Mouse (Mus musculus): ENCODE results near the gene Max. TPM values are rescaled to one million over a fixed set of nuclear protein-coding genes. Genes with fewer than 3 reads are reported as not detected.

Max gene
- polyA plus RNA-seq, 1 experiment from 2014 or later: 48.0 TPM

GRCm38 (mm10) chr12:76924904-76925604 is 36.9 kb downstream of the Max start:
- H3K9ac ChIP-seq (replicated peaks; ENCODE audit: low read length): no peak overlapping the region
- H3K27ac ChIP-seq (replicated peaks; ENCODE audit: low read depth, low read length): no peak overlapping the region
- ATAC-seq (replicated peaks; ENCODE audit: insufficient number of reproducible peaks, low FRiP score, low TSS enrichment, low read depth): no peak
- no peaks in the 10 kb centered on the region for H3K36me3 ChIP-seq (replicated peaks; ENCODE audit: control insufficient read depth, insufficient read depth, low read depth, low read length)
- H3K4me3 ChIP-seq (ENCODE audit: low read depth, low read length): no peak overlapping the region
- H3K4me1 ChIP-seq (ENCODE audit: control insufficient read depth, insufficient read depth, low read length): no peaks in the 10 kb centered on the region
- H3K9me3 ChIP-seq (replicated peaks; ENCODE audit: control insufficient read depth, low read length): no peaks in the 10 kb centered on the region
- H3K4me2 ChIP-seq (ENCODE audit: low read depth, low read length): no peak overlapping the region
- 89% methylated on average over 10 of the region's 10 CpGs for WGBS
- H3K27me3 ChIP-seq (ENCODE audit: control insufficient read depth, insufficient read depth, low read length): no peaks in the 10 kb centered on the region
- no peak for DNase-seq (ENCODE audit: low spot score)

GRCm38 (mm10) chr12:76923118-76923517 is 38.9 kb downstream of the Max start:
- H3K27me3 ChIP-seq (ENCODE audit: control insufficient read depth, insufficient read depth, low read length): no peaks in the 10 kb centered on the region
- 94% methylated on average over 8 of the region's 8 CpGs for WGBS
- no peak overlapping the region for H3K9ac ChIP-seq (replicated peaks; ENCODE audit: low read length)
- H3K36me3 ChIP-seq (replicated peaks; ENCODE audit: control insufficient read depth, insufficient read depth, low read depth, low read length): no peaks in the 10 kb centered on the region
- DNase-seq (ENCODE audit: low spot score): no peak
- no peak overlapping the region for H3K4me3 ChIP-seq (ENCODE audit: low read depth, low read length)
- ATAC-seq (replicated peaks; ENCODE audit: insufficient number of reproducible peaks, low FRiP score, low TSS enrichment, low read depth): no peak
- no peak overlapping the region for H3K27ac ChIP-seq (replicated peaks; ENCODE audit: low read depth, low read length)
- no peak overlapping the region for H3K4me2 ChIP-seq (ENCODE audit: low read depth, low read length)
- no peaks in the 10 kb centered on the region for H3K9me3 ChIP-seq (replicated peaks; ENCODE audit: control insufficient read depth, low read length)
- no peaks in the 10 kb centered on the region for H3K4me1 ChIP-seq (ENCODE audit: control insufficient read depth, insufficient read depth, low read length)

GRCm38 (mm10) chr12:76920990-76921389 is 41.0 kb downstream of the Max start:
- no peak overlapping the region for H3K4me3 ChIP-seq (ENCODE audit: low read depth, low read length)
- DNase-seq (ENCODE audit: low spot score) (no peak), ATAC-seq (replicated peaks; ENCODE audit: insufficient number of reproducible peaks, low FRiP score, low TSS enrichment, low read depth) (no peak)
- no peaks in the 10 kb centered on the region for H3K4me1 ChIP-seq (ENCODE audit: control insufficient read depth, insufficient read depth, low read length)
- WGBS: 87% methylated on average over 8 of the region's 8 CpGs
- H3K27ac ChIP-seq (replicated peaks; ENCODE audit: low read depth, low read length): no peak overlapping the region
- H3K27me3 ChIP-seq (ENCODE audit: control insufficient read depth, insufficient read depth, low read length): no peaks in the 10 kb centered on the region
- H3K4me2 ChIP-seq (ENCODE audit: low read depth, low read length): no peak overlapping the region
- no peak overlapping the region for H3K9ac ChIP-seq (replicated peaks; ENCODE audit: low read length)
- H3K36me3 ChIP-seq (replicated peaks; ENCODE audit: control insufficient read depth, insufficient read depth, low read depth, low read length): no peaks in the 10 kb centered on the region
- no peaks in the 10 kb centered on the region for H3K9me3 ChIP-seq (replicated peaks; ENCODE audit: control insufficient read depth, low read length)

GRCm38 (mm10) chr12:76920398-76920797 is 41.6 kb downstream of the Max start:
- H3K36me3 ChIP-seq (replicated peaks; ENCODE audit: control insufficient read depth, insufficient read depth, low read depth, low read length): no peaks in the 10 kb centered on the region
- no peaks in the 10 kb centered on the region for H3K9me3 ChIP-seq (replicated peaks; ENCODE audit: control insufficient read depth, low read length)
- H3K27me3 ChIP-seq (ENCODE audit: control insufficient read depth, insufficient read depth, low read length): no peaks in the 10 kb centered on the region
- DNase-seq (ENCODE audit: low spot score) (no peak), ATAC-seq (replicated peaks; ENCODE audit: insufficient number of reproducible peaks, low FRiP score, low TSS enrichment, low read depth) (no peak)
- no peaks in the 10 kb centered on the region for H3K4me1 ChIP-seq (ENCODE audit: control insufficient read depth, insufficient read depth, low read length)
- no peak overlapping the region for H3K4me3 ChIP-seq (ENCODE audit: low read depth, low read length)
- H3K4me2 ChIP-seq (ENCODE audit: low read depth, low read length): no peak overlapping the region
- WGBS: 80% methylated on average over 6 of the region's 6 CpGs
- no peak overlapping the region for H3K9ac ChIP-seq (replicated peaks; ENCODE audit: low read length)
- no peak overlapping the region for H3K27ac ChIP-seq (replicated peaks; ENCODE audit: low read depth, low read length)

GRCm38 (mm10) chr12:76918855-76919254 is 43.1 kb downstream of the Max start:
- H3K27me3 ChIP-seq (ENCODE audit: control insufficient read depth, insufficient read depth, low read length): no peaks in the 10 kb centered on the region

GRCm38 (mm10) chr12:76918113-76918512 is 43.9 kb downstream of the Max start:
- Histone ChIP-seq H3K27me3 (ENCODE audit: control insufficient read depth, insufficient read depth, low read length) (no peaks in the 10 kb centered on the region), H3K27ac (replicated peaks; ENCODE audit: low read depth, low read length) (no peak overlapping the region), H3K4me1 (ENCODE audit: control insufficient read depth, insufficient read depth, low read length) (no peaks in the 10 kb centered on the region), H3K4me2 (ENCODE audit: low read depth, low read length) (no peak overlapping the region), H3K4me3 (ENCODE audit: low read depth, low read length) (no peak overlapping the region), H3K9me3 (replicated peaks; ENCODE audit: control insufficient read depth, low read length) (no peaks in the 10 kb centered on the region), H3K9ac (replicated peaks; ENCODE audit: low read length) (no peak overlapping the region), H3K36me3 (replicated peaks; ENCODE audit: control insufficient read depth, insufficient read depth, low read depth, low read length) (no peaks in the 10 kb centered on the region)
- no peak for DNase-seq (ENCODE audit: low spot score)
- no peak for ATAC-seq (replicated peaks; ENCODE audit: insufficient number of reproducible peaks, low FRiP score, low TSS enrichment, low read depth)
- 89% methylated on average over 6 of the region's 6 CpGs for WGBS

More at GRCm38 (mm10) chr12:76918855-76919254, 43.1 kb downstream of the Max start:
- H3K9me3 ChIP-seq (replicated peaks; ENCODE audit: control insufficient read depth, low read length): no peaks in the 10 kb centered on the region
- ATAC-seq (replicated peaks; ENCODE audit: insufficient number of reproducible peaks, low FRiP score, low TSS enrichment, low read depth): no peak
- no peak overlapping the region for H3K4me2 ChIP-seq (ENCODE audit: low read depth, low read length)
- H3K27ac ChIP-seq (replicated peaks; ENCODE audit: low read depth, low read length): no peak overlapping the region
- H3K4me3 ChIP-seq (ENCODE audit: low read depth, low read length): no peak overlapping the region
- DNase-seq (ENCODE audit: low spot score): no peak
- 59% methylated on average over 3 of the region's 3 CpGs for WGBS
- H3K9ac ChIP-seq (replicated peaks; ENCODE audit: low read length): no peak overlapping the region
- no peaks in the 10 kb centered on the region for H3K36me3 ChIP-seq (replicated peaks; ENCODE audit: control insufficient read depth, insufficient read depth, low read depth, low read length)
- no peaks in the 10 kb centered on the region for H3K4me1 ChIP-seq (ENCODE audit: control insufficient read depth, insufficient read depth, low read length)

- DNase-seq (ENCODE audit: low spot score) (no peak), ATAC-seq (replicated peaks; ENCODE audit: insufficient number of reproducible peaks, low FRiP score, low TSS enrichment, low read depth) (no peak)
- no peak overlapping the region for H3K27ac ChIP-seq (replicated peaks; ENCODE audit: low read depth, low read length)
- WGBS: 92% methylated on average over 11 of the region's 11 CpGs
- no peaks in the 10 kb centered on the region for H3K36me3 ChIP-seq (replicated peaks; ENCODE audit: control insufficient read depth, insufficient read depth, low read depth, low read length)
- no peaks in the 10 kb centered on the region for H3K4me1 ChIP-seq (ENCODE audit: control insufficient read depth, insufficient read depth, low read length)
- no peak overlapping the region for H3K9ac ChIP-seq (replicated peaks; ENCODE audit: low read length)
- no peaks in the 10 kb centered on the region for H3K27me3 ChIP-seq (ENCODE audit: control insufficient read depth, insufficient read depth, low read length)
- H3K9me3 ChIP-seq (replicated peaks; ENCODE audit: control insufficient read depth, low read length): no peaks in the 10 kb centered on the region
- H3K4me3 ChIP-seq (ENCODE audit: low read depth, low read length): no peak overlapping the region
- H3K4me2 ChIP-seq (ENCODE audit: low read depth, low read length): no peak overlapping the region
Observed at GRCm38 (mm10) chr12:76916163-76916562, 45.8 kb downstream of the Max start.

GRCm38 (mm10) chr12:76912193-76912592 is 49.8 kb downstream of the Max start:
- H3K9ac ChIP-seq (replicated peaks; ENCODE audit: low read length): no peak overlapping the region
- no peak overlapping the region for H3K4me2 ChIP-seq (ENCODE audit: low read depth, low read length)
- H3K27me3 ChIP-seq (ENCODE audit: control insufficient read depth, insufficient read depth, low read length): no peaks in the 10 kb centered on the region
- ATAC-seq (replicated peaks; ENCODE audit: insufficient number of reproducible peaks, low FRiP score, low TSS enrichment, low read depth) (no peak), DNase-seq (ENCODE audit: low spot score) (no peak)
- no peaks in the 10 kb centered on the region for H3K4me1 ChIP-seq (ENCODE audit: control insufficient read depth, insufficient read depth, low read length)
- no peaks in the 10 kb centered on the region for H3K9me3 ChIP-seq (replicated peaks; ENCODE audit: control insufficient read depth, low read length)
- no peaks in the 10 kb centered on the region for H3K36me3 ChIP-seq (replicated peaks; ENCODE audit: control insufficient read depth, insufficient read depth, low read depth, low read length)
- 79% methylated on average over 9 of the region's 9 CpGs for WGBS
- no peak overlapping the region for H3K27ac ChIP-seq (replicated peaks; ENCODE audit: low read depth, low read length)
- H3K4me3 ChIP-seq (ENCODE audit: low read depth, low read length): no peak overlapping the region

All from embryonic facial prominence, embryonic 11.5 days (tissue).